In genomic region chr16:57369846-57370496, GRCm38 (mm10) we compare ENCODE assay signal across 17 mouse cellular contexts. TPM values are rescaled to one million over a fixed set of nuclear protein-coding genes. Genes with fewer than 3 reads are reported as not detected.
DNase-seq lines count a peak whose midpoint lies in the region; ATAC-seq and TF ChIP-seq lines count a peak whose summit lies in the region.
"Had no signal": no experiment of that assay in that cellular context is flagged by ENCODE, and none has a peak within 500 bp of the region (broad histone marks: within the 10 kb centered on the region; RNA-seq: fewer than 3 reads in every experiment).

No protein-coding gene starts in this region.

- H3K4me1 ChIP-seq in megakaryocyte, embryonic 14.5 days, result peaks cover 5% of the 10 kb centered on the region
- H3K4me1 ChIP-seq in kidney, embryonic 15.5 days, result peaks cover 46% of the 10 kb centered on the region
- no peaks in the 10 kb centered on the region for H3K4me1 ChIP-seq in neural tube, embryonic 15.5 days
- H3K4me1 ChIP-seq in liver, postnatal 0 days (ENCODE audit: insufficient read depth), result no peaks in the 10 kb centered on the region
- H3K4me1 ChIP-seq: midbrain, embryonic 15.5 days had no signal

- H3K4me2 ChIP-seq in kidney, embryonic 15.5 days, result no peak overlapping the region
- H3K4me2 ChIP-seq in neural tube, embryonic 15.5 days, result no peak overlapping the region
- H3K4me2 ChIP-seq in liver, postnatal 0 days (ENCODE audit: low read depth, low read length), result no peak overlapping the region
- H3K4me2 ChIP-seq: midbrain, embryonic 15.5 days; neural tube, embryonic 13.5 days; stomach, embryonic 15.5 days had no signal

- peak overlapping the region; percentile 64 for H3K4me3 ChIP-seq in megakaryocyte, embryonic 14.5 days (replicated peaks)
- no peak overlapping the region for H3K4me3 ChIP-seq in kidney, embryonic 15.5 days (replicated peaks)
- H3K4me3 ChIP-seq in neural tube, embryonic 15.5 days (replicated peaks), result no peak overlapping the region
- H3K4me3 ChIP-seq in liver, postnatal 0 days (ENCODE audit: low read depth, low read length), result no peak overlapping the region
- H3K4me3 ChIP-seq: erythroblast, embryonic 14.5 days; left cerebral cortex, adult 2 months; midbrain, embryonic 15.5 days; neural tube, embryonic 13.5 days; stomach, embryonic 15.5 days had no signal

- H3K9ac ChIP-seq in kidney, embryonic 15.5 days, result no peak overlapping the region
- H3K9ac ChIP-seq in neural tube, embryonic 15.5 days (replicated peaks), result no peak overlapping the region
- no peak overlapping the region for H3K9ac ChIP-seq in liver, postnatal 0 days (replicated peaks)
- H3K9ac ChIP-seq: midbrain, embryonic 15.5 days; neural tube, embryonic 13.5 days; stomach, embryonic 15.5 days had no signal

- H3K9me3 ChIP-seq in megakaryocyte, embryonic 14.5 days, result no peaks in the 10 kb centered on the region
- H3K9me3 ChIP-seq in kidney, embryonic 15.5 days (replicated peaks), result no peaks in the 10 kb centered on the region
- no peaks in the 10 kb centered on the region for H3K9me3 ChIP-seq in neural tube, embryonic 15.5 days (replicated peaks)
- H3K9me3 ChIP-seq in liver, postnatal 0 days (ENCODE audit: low read length), result no peaks in the 10 kb centered on the region
- H3K9me3 ChIP-seq: midbrain, embryonic 15.5 days; neural tube, embryonic 13.5 days; stomach, embryonic 15.5 days had no signal

- no peaks in the 10 kb centered on the region for H3K27me3 ChIP-seq in megakaryocyte, embryonic 14.5 days (replicated peaks)
- no peaks in the 10 kb centered on the region for H3K27me3 ChIP-seq in kidney, embryonic 15.5 days
- no peaks in the 10 kb centered on the region for H3K27me3 ChIP-seq in neural tube, embryonic 15.5 days (replicated peaks)
- H3K27me3 ChIP-seq in liver, postnatal 0 days (ENCODE audit: insufficient read depth, low read length), result no peaks in the 10 kb centered on the region
- H3K27me3 ChIP-seq: midbrain, embryonic 15.5 days; neural tube, embryonic 13.5 days; stomach, embryonic 15.5 days had no signal

- TF ChIP-seq CTCF in liver, postnatal 0 days (IDR thresholded peaks at IDR 0.05; ENCODE audit: low read depth), result no peak

- DNase-seq in heart, adult 11 months, result peak; percentile 91
- no peak for DNase-seq in heart, postnatal 36 days
- DNase-seq in layer of hippocampus, adult 9-11 months, result no peak
- no peak for DNase-seq in liver, postnatal 0 days
- DNase-seq: right cerebral cortex, postnatal 14 days; thymus, postnatal 36 days had no signal

- no peak for ATAC-seq in megakaryocyte, adult 5-6 weeks (ENCODE audit: poor library complexity, severe bottlenecking)
- no peak for ATAC-seq in kidney, embryonic 15.5 days (replicated peaks; ENCODE audit: low FRiP score)
- no peak for ATAC-seq in neural tube, embryonic 15.5 days (ENCODE audit: low FRiP score)
- no peak for ATAC-seq in liver, postnatal 0 days
- ATAC-seq: inflammation-experienced regulatory T-cells, adult 6 months; lung, postnatal 0 days; midbrain, embryonic 15.5 days had no signal

- no peaks in the 10 kb centered on the region for H3K36me3 ChIP-seq in megakaryocyte, embryonic 14.5 days (replicated peaks; ENCODE audit: low read length)
- no peaks in the 10 kb centered on the region for H3K36me3 ChIP-seq in kidney, embryonic 15.5 days
- no peaks in the 10 kb centered on the region for H3K36me3 ChIP-seq in neural tube, embryonic 15.5 days
- no peaks in the 10 kb centered on the region for H3K36me3 ChIP-seq in liver, postnatal 0 days (replicated peaks; ENCODE audit: insufficient read depth, low read length)
- H3K36me3 ChIP-seq: midbrain, embryonic 15.5 days; neural tube, embryonic 13.5 days; stomach, embryonic 15.5 days had no signal

- WGBS in kidney, embryonic 15.5 days, result 57% methylated on average over 8 of the region's 8 CpGs
- WGBS in neural tube, embryonic 15.5 days, result 85% methylated on average over 8 of the region's 8 CpGs
- WGBS in liver, postnatal 0 days (ENCODE audit: insufficient replicate concordance), result 74% methylated on average over 8 of the region's 8 CpGs

- TF ChIP-seq EP300 in liver, postnatal 0 days (IDR thresholded peaks at IDR 0.05; ENCODE audit: low read depth), result no peak

- H3K27ac ChIP-seq in kidney, embryonic 15.5 days, result peak overlapping the region; percentile 42; the same call in 1 of the 2 replicates
- H3K27ac ChIP-seq in neural tube, embryonic 15.5 days (replicated peaks), result no peak overlapping the region
- H3K27ac ChIP-seq in liver, postnatal 0 days (ENCODE audit: low read depth), result no peak overlapping the region
- H3K27ac ChIP-seq: left cerebral cortex, adult 2 months; midbrain, embryonic 15.5 days; neural tube, embryonic 13.5 days; stomach, embryonic 15.5 days had no signal

- intact Hi-C loops in heart, postnatal 36 days (cut with DNase I), result no loop called here

RNA-seq across cellular contexts. Expression of gene Filip1l, which starts 17.1 kb away (rescaled TPM):
- total RNA-seq in heart, postnatal 36 days (2021), result 10 to 100 TPM; 35.4 to 37.8 TPM
- polyA plus RNA-seq in megakaryocyte, embryonic 14.5 days (2012; ENCODE audit: insufficient read depth, low replicate concordance), result 1.7 TPM in 1 of 2 replicates, not detected in the other
- total RNA-seq in megakaryocyte, adult 5-6 weeks (2015), result 64.5 and 68.7 TPM in 2 replicates
- total RNA-seq in megakaryocyte, adult 5-6 weeks (2017), result 36.3 and 45.5 TPM in 2 replicates
- polyA plus RNA-seq in kidney, embryonic 15.5 days (2015; fragmentation: Nextera tagmentation; extraction: Ambion mirVana), result 24.2 and 24.8 TPM in 2 replicates
- polyA plus RNA-seq in neural tube, embryonic 15.5 days (2015; fragmentation: Nextera tagmentation; extraction: Ambion mirVana), result 3.3 and 7.8 TPM in 2 replicates
- polyA plus RNA-seq in liver, postnatal 0 days (2015; fragmentation: Nextera tagmentation; extraction: Ambion mirVana), result 5.5 and 6.2 TPM in 2 replicates
- polyA plus RNA-seq: erythroblast, embryonic 14.5 days had no signal
